ENCODE assay signal across 10 mouse cellular contexts in the genomic region with DNA sequence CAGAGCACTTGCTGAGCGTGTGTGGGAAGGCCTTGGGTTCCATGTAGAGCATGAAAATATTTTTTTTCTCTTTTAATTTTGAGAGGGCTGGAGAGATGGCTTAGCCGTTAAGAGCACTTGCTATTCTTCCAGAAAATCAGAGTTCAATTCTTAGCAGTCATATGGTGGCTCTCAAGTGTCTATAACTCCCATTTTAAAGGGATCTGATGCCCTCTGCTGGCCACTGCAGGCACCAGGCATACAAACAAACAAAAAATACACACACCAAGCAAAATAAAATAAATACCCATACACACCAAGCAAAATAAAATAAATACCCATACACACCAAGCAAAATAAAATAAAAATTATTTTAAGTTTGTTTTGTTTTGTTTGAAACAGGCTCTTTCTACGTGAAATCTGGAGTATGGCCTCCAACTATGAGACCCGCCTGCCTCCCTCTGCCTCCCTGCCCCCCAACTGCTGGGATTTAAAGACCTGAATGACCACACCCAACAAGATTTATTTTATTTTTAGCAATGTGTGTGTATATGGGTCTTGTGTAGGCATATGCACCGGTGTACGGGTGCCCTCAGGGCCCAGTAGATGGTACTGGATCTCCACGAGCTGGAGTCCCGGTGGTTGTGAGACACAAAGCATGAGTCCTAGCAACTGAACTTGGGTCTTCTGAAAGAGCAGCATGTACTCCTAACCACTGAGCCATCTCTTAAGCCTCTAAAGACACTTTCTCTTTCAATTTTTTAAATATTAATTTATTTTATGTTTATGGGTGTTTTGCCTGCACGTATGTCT. TPM values are rescaled to one million over a fixed set of nuclear protein-coding genes. Genes with fewer than 3 reads are reported as not detected.
DNase-seq lines count a peak whose midpoint lies in the region; ATAC-seq and TF ChIP-seq lines count a peak whose summit lies in the region.
"Had no signal": no experiment of that assay in that cellular context is flagged by ENCODE, and none has a peak within 500 bp of the region (broad histone marks: within the 10 kb centered on the region; RNA-seq: fewer than 3 reads in every experiment).

No protein-coding gene starts in this region.

- ATAC-seq in forebrain, postnatal 0 days = peak; percentile 29; the same call in 1 of the 2 replicates
- ATAC-seq in forebrain, embryonic 13.5 days = no peak
- peak; percentile 38 for ATAC-seq in inflammation-experienced regulatory T-cells, adult 6 months

- no peak overlapping the region for H3K4me3 ChIP-seq in forebrain, postnatal 0 days (ENCODE audit: low read depth, low read length)
- no peak overlapping the region for H3K4me3 ChIP-seq in forebrain, embryonic 13.5 days
- H3K4me3 ChIP-seq: neural tube, embryonic 12.5 days had no signal

- WGBS in forebrain, postnatal 0 days = 72% methylated on average over 9 of the region's 9 CpGs
- WGBS in forebrain, embryonic 13.5 days = 72% methylated on average over 9 of the region's 9 CpGs

- H3K9me3 ChIP-seq in forebrain, postnatal 0 days (ENCODE audit: low read length) = no peaks in the 10 kb centered on the region
- H3K9me3 ChIP-seq in forebrain, embryonic 13.5 days (replicated peaks) = no peaks in the 10 kb centered on the region
- H3K9me3 ChIP-seq: heart, embryonic 15.5 days; neural tube, embryonic 12.5 days had no signal

- H3K4me1 ChIP-seq in forebrain, postnatal 0 days (ENCODE audit: insufficient read depth) = no peaks in the 10 kb centered on the region
- H3K4me1 ChIP-seq in forebrain, embryonic 13.5 days = peaks cover 11% of the 10 kb centered on the region; the same call in 1 of the 2 replicates
- H3K4me1 ChIP-seq: neural tube, embryonic 12.5 days had no signal

- H3K9ac ChIP-seq in forebrain, postnatal 0 days = no peak overlapping the region
- no peak overlapping the region for H3K9ac ChIP-seq in forebrain, embryonic 13.5 days
- H3K9ac ChIP-seq: heart, embryonic 15.5 days; neural tube, embryonic 12.5 days had no signal

- no peaks in the 10 kb centered on the region for H3K36me3 ChIP-seq in forebrain, postnatal 0 days (ENCODE audit: insufficient read depth)
- H3K36me3 ChIP-seq in forebrain, embryonic 13.5 days (ENCODE audit: poor library complexity, severe bottlenecking) = no peaks in the 10 kb centered on the region
- H3K36me3 ChIP-seq: heart, embryonic 15.5 days; neural tube, embryonic 12.5 days had no signal

- DNase-seq in forebrain, postnatal 0 days = peak; percentile 71
- DNase-seq in ovary, postnatal 14 days (ENCODE audit: low spot score) = peak; percentile 53
- DNase-seq in ovary, adult 18-20 months (ENCODE audit: low spot score) = no peak
- DNase-seq in brain, adult 2 months (ENCODE audit: low read depth, low spot score) = peak; percentile 82
- DNase-seq in lung, postnatal 25 days (ENCODE audit: low spot score) = peak; percentile 48
- DNase-seq in thymus, postnatal 0 days (ENCODE audit: low spot score) = peak; percentile 66

- no peaks in the 10 kb centered on the region for H3K27me3 ChIP-seq in forebrain, postnatal 0 days (ENCODE audit: insufficient read depth, low read length)
- H3K27me3 ChIP-seq in forebrain, embryonic 13.5 days = peaks cover 11% of the 10 kb centered on the region; the same call in 1 of the 2 replicates
- H3K27me3 ChIP-seq: heart, embryonic 15.5 days; neural tube, embryonic 12.5 days had no signal

- no peak overlapping the region for H3K27ac ChIP-seq in forebrain, postnatal 0 days (ENCODE audit: low read depth, low read length)
- no peak overlapping the region for H3K27ac ChIP-seq in forebrain, embryonic 13.5 days
- H3K27ac ChIP-seq: heart, embryonic 15.5 days; neural tube, embryonic 12.5 days had no signal

- peak; percentile 74 for TF ChIP-seq CTCF in forebrain, postnatal 0 days (IDR thresholded peaks at IDR 0.05; ENCODE audit: low read depth)

- H3K4me2 ChIP-seq in forebrain, postnatal 0 days (ENCODE audit: low read depth) = no peak overlapping the region
- no peak overlapping the region for H3K4me2 ChIP-seq in forebrain, embryonic 13.5 days

RNA-seq across cellular contexts. Expression of a gene that starts 16.8 kb away (rescaled TPM):
- 283 and 328 TPM in 2 replicates for total RNA-seq in forebrain, postnatal 0 days (2014; rRNA removed)
- polyA plus RNA-seq in forebrain, postnatal 0 days (2015; fragmentation: Nextera tagmentation; extraction: Ambion mirVana) = 856 and 963 TPM in 2 replicates
- 1,143 and 1,198 TPM in 2 replicates for polyA plus RNA-seq in forebrain, embryonic 13.5 days (2015; fragmentation: Nextera tagmentation; extraction: Ambion mirVana)
- polyA plus RNA-seq in inflammation-experienced regulatory T-cells, adult 6 months (2017; shearing (Covaris generic)) = 100 to 1,000 TPM; 503 to 566 (median 560) TPM
- 700 and 780 TPM in 2 replicates for polyA plus RNA-seq in thymus, postnatal 0 days (2015; fragmentation: Nextera tagmentation; extraction: Ambion mirVana)

RNA-seq across cellular contexts. Expression of a gene that starts 18.6 kb away (rescaled TPM):
- total RNA-seq in forebrain, postnatal 0 days (2014; rRNA removed) = not detected in 2 replicates
- not detected in 2 replicates for polyA plus RNA-seq in forebrain, postnatal 0 days (2015; fragmentation: Nextera tagmentation; extraction: Ambion mirVana)
- 0.16 TPM in 1 of 2 replicates, not detected in the other for polyA plus RNA-seq in forebrain, embryonic 13.5 days (2015; fragmentation: Nextera tagmentation; extraction: Ambion mirVana)
- polyA plus RNA-seq in inflammation-experienced regulatory T-cells, adult 6 months (2017; shearing (Covaris generic)) = not detected
- 0.30 and 0.93 TPM in 2 replicates for polyA plus RNA-seq in thymus, postnatal 0 days (2015; fragmentation: Nextera tagmentation; extraction: Ambion mirVana)
- polyA plus RNA-seq: heart, embryonic 15.5 days; neural tube, embryonic 12.5 days had no signal
